21 mouse cellular contexts compared by ENCODE assay signal in the genomic region with DNA sequence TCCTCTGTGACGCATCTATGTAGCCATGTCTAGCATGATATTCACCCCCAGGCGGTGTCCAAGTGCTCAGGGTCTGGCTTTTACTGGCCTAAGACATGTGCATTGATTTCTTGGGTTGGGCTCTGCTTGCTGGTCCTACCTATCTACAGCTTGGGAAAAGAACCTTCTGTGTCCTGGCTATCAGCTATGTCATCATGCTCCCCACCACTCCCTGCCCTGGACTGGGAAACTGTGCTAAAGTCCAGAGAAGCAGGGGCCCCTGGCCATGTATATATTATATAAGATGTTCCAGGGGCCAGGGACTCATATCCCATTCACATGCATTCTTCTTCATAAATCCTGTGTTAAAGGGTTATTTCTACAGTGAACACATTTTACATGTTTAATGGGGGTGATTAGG.
"Had no signal": no experiment of that assay in that cellular context is flagged by ENCODE, and none has a peak within 500 bp of the region (broad histone marks: within the 10 kb centered on the region; RNA-seq: fewer than 3 reads in every experiment).

No protein-coding gene starts in this region.

- H3K27ac ChIP-seq: liver, embryonic 12.5 days; liver, embryonic 14.5 days; midbrain, embryonic 10.5 days; midbrain, embryonic 12.5 days; neural tube, embryonic 13.5 days; neural tube, embryonic 15.5 days had no signal

- DNase-seq: lung, adult 18-20 months; lung, embryonic 14.5 days; lung, postnatal 4 days; midbrain, embryonic 14.5 days; retina, postnatal 1 day; right cerebral cortex, adult 18-20 months; right cerebral cortex, postnatal 25 days; right cerebral cortex, postnatal 4 days; spleen, adult 18-20 months; thymus, adult 2 months; thymus, postnatal 25 days; thymus, postnatal 4 days had no signal

- H3K4me2 ChIP-seq: liver, embryonic 12.5 days; lung, embryonic 14.5 days; midbrain, embryonic 12.5 days; neural tube, embryonic 13.5 days; neural tube, embryonic 15.5 days had no signal

- H3K36me3 ChIP-seq: liver, embryonic 12.5 days; midbrain, embryonic 10.5 days; midbrain, embryonic 12.5 days; neural tube, embryonic 13.5 days; neural tube, embryonic 15.5 days had no signal

- H3K9ac ChIP-seq: liver, embryonic 12.5 days; liver, embryonic 14.5 days; lung, embryonic 14.5 days; midbrain, embryonic 12.5 days; neural tube, embryonic 13.5 days; neural tube, embryonic 15.5 days had no signal

- H3K27me3 ChIP-seq: liver, embryonic 12.5 days; neural tube, embryonic 13.5 days; neural tube, embryonic 15.5 days had no signal

- ATAC-seq: liver, embryonic 12.5 days; lung, postnatal 0 days; midbrain, embryonic 16.5 days had no signal

- H3K9me3 ChIP-seq: liver, embryonic 12.5 days; midbrain, embryonic 10.5 days; midbrain, embryonic 12.5 days; neural tube, embryonic 13.5 days; neural tube, embryonic 15.5 days had no signal

- H3K4me1 ChIP-seq: liver, embryonic 12.5 days; midbrain, embryonic 12.5 days had no signal

- H3K4me3 ChIP-seq: liver, embryonic 12.5 days; midbrain, embryonic 10.5 days; midbrain, embryonic 12.5 days; myocyte; neural tube, embryonic 13.5 days; neural tube, embryonic 15.5 days had no signal
